Mouse (Mus musculus): ENCODE measurements around the gene Prss2.
"Not testable (repeated sequence)": the region's sequence is repeated elsewhere in the genome, so short reads cannot be mapped to it uniquely, and the experiment has no call there.

Prss2 gene

DNA sequence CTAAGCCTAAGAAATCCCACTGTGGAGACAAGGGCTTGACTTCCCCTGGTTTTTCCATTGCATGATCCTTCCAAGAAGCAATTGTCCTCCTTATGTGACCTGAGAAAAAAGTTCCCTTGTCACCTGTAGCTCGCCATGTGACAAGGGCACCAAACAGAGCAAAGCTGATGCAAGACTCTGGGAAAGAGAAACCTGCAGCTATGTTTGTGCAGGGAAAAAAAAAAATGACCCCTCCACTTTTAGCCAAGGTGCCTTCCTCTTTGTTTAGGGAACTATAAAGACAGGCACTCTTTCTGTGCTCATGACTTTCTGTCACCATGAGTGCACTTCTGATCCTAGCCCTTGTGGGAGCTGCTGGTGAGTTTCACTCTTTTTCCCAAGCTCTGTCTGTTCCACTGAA, at the start of gene Prss2:
TSS of gene Prss2 (plus strand) at position 301 of the 400 bp plus-strand sequence.
- DNase-seq: no peak

DNA sequence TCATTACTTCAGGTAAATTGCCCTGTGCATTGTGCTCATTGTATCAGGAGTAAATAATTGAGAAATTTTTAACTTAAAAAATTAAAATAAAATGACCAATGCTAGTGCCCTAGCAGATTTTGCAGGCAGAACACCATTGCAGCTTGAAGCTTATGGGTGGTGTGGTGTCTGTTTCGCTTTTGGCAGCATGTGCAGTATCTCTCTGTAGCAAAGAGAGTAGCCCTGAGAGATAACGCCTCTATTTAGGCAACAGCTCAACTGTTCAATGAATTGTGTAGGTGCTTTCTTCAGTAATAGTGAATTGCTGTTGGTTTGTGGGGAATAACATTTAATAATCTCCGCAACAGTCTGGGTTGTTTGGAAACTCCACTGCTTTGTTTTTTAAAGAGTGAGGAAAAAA, 22.2 kb upstream of the Prss2 start:
- no peak for DNase-seq

DNA sequence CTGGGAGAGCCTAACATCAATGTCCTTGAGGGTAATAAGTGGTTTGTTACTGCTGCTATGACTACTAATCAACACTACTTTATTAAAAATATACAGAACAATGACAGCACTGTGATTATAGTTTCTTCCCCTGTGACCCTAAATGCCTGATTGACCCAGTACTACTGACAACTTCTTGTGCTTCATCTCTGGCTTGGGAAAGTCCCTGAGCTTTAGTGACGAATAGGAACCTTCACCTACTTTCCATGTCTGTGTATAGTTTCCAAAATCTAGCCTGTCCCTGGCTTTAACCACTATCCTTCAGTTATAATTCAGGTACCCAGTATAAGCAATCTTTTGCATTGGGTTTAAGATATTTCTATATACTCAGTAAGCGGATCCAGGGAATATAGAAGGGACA, 16.7 kb upstream of the Prss2 start:
- DNase-seq: no peak

DNA sequence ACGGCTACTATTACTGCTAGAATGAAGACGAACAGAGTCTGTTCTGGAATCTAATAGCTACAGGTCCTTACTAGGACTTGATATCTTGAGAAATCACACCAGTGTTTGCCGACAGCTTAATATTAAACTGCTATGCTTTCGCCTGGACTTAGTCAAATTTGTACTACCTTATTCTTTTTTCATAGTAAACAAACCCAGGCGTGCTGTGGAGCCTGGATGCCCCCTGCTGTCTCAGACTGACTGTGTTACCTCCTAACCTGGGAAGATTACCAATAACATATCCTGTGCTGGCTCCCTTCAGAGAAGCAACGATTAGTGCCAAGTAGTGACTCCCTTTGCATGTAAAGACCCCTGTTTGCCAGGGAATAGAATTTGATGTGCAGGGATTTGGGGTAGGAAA, 16.3 kb upstream of the Prss2 start:
- DNase-seq: no peak

DNA sequence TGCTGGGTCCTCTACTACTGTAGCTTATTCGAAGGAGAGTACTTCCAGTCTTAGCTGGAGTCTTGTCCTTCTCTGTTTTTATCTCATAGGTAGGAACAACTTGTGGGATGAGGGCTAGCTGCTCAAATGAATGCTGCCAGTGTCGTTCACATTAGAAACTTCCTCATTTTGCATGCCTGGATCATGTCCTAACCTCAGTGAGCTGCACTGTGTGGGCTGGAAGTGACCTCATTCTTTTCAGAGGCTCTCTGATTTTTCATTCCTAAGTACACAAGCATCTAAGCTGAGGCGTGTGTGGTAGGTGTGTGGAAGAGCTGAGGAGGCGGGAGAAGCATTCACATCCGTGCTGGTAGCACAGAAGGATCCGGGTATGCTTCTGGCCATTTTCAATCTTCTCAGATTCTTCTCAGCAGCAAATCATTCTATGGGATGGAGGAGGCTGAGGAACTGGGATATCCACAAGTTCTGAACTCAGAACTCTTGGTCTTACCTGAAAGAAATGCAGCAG, 3.5 kb upstream of the Prss2 start:
- no peak for DNase-seq

DNA sequence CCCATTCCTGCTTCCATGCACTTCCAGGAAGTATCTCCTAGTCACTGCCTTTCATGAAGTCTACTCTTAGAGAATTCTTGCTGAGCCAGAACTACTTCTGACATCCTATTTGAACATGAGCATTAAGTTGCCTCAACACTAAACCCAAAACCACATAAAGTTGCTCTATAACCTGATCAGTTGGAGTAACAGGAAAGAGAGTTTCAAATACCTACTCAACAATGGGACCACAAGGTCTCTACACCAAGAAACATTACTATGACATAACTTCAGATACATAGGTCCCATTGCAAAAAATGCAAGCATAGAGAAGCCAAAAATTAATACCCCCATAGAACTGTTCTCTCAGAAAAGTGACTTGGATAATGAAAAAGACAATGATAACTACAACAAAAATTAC, 4.9 kb downstream of the Prss2 start:
- DNase-seq: no peak

DNA sequence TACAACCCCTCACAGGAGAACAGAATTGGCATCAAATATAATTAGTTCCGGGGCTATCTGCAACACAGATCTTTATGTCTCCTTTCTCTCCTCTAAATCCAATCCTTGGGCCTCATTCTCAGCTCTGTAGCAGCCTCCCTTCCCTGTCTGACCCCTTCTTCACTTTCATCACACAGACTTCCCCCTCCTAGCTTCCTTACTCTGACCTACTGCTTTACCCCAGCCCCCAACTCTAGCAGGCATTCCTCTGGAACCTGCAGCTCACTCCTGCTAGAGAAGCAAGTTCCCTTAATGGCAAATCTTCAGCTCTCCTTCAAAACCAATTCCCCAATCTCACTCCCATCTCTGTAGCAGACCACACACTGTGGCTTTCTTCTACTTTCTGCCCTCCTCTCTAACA, 5.8 kb downstream of the Prss2 start:
- no peak for DNase-seq

DNA sequence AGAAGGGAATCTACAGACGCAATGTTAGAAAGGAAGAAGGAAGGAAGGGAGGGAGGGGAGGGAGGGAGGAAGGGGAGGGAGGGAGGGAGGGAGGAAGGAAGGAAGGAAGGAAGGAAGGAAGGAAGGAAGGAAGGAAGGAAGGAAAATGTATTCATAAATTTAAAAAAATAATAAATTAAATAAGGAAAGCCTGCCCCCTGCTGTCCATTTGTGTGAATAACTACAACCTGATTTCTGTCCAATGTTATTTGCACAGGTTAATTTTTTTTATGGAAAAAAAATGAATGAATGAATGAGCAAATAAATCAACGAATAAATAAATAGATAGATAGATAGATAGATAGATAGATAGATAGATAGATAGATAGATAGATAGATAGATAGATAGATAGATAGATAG, 8.4 kb downstream of the Prss2 start:
- not testable (repeated sequence) for DNase-seq

DNA sequence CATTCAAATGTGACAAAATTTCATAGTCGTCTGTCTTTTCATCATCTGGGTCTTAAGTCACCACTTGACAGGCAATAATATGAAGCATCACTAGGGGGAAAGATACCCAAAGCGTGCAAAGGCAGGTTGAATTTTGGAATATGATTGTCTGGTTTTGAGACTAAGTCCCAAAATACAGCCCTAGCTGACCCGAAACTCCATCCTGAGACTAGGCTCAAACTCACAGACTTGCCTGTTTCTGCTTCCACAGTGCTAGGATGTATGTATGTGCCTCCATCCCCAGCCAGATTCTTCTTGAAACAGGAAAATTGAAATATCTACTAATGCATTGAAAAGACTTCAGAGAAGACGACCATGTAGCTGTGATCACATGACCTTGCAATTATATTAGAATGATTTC, 10.6 kb downstream of the Prss2 start:
- no peak for DNase-seq

DNA sequence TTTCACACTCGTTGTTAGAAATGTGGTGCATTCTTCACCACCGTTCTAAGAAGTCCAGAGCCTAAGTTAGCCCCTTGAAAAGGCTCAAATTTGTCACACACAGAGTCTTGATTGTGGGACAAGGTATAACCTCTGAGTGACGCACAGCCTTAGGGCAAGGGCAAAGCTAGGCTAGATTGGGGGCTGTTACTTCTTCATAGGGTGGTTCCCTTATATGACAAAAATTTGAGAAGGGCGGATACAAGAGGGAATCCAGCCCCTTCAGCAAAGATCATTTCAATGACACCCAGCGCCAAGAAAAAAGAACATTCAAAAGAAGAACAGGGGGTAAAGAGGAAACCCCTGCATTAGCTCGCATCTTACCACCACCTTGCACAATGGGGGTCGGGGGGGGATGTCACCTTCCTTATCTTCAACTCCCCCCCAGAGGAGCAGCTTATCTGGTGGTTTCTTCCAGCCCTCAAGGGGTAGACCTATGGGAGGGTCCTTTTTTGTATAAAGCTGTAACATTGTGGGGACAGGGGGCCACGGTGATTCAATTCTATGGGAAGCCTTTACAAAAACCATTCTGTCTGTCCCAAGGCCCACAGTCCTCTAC, 11.2 kb downstream of the Prss2 start:
- DNase-seq: no peak

DNA sequence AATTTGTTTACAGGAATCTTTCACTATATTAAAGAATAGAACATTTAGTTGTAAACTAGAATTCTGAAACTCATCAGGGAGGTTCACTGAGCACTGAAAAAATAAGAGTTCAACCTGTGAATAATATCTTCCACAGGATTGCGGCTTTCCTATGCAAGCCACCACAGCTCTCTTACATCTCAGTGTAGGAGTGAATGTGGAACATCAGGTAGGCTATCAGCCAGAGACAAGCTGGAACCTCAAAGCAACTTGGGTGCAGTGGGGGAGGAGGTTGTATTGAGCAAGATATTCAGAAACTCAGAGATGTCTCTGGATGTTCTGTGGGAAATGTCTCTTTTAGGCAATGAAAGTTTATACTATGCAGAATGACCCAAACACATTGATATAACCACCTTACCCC, 15.8 kb downstream of the Prss2 start:
- no peak for DNase-seq

DNA sequence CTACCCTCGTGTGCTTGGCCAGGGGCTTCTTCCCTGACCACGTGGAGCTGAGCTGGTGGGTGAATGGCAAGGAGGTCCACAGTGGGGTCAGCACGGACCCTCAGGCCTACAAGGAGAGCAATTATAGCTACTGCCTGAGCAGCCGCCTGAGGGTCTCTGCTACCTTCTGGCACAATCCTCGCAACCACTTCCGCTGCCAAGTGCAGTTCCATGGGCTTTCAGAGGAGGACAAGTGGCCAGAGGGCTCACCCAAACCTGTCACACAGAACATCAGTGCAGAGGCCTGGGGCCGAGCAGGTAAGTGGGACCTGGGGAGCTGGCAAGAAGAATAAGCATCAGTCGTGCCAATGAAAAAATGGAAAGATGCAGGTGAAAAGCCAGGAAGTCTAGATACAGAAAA, 16.7 kb downstream of the Prss2 start:
- DNase-seq: not testable (repeated sequence)

DNA sequence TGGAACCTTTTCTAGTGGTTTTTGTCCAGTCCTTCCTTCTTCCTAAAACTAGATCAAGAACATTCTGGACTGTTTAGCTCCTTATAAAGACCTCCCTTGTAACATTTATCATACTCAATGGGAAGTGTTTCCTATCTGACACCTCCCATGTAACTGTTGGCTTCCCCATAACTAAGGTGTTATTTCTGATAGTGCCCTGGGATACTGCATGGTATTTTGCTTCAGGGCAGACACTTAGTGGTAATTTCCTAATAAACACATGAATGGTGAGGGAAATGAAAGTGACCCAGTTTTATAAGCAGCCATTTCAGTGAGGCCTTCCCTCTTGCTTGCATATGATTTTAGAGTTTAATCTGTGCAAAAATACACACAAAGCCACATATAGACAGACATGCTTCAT, 19.2 kb downstream of the Prss2 start:
- DNase-seq: no peak

DNA sequence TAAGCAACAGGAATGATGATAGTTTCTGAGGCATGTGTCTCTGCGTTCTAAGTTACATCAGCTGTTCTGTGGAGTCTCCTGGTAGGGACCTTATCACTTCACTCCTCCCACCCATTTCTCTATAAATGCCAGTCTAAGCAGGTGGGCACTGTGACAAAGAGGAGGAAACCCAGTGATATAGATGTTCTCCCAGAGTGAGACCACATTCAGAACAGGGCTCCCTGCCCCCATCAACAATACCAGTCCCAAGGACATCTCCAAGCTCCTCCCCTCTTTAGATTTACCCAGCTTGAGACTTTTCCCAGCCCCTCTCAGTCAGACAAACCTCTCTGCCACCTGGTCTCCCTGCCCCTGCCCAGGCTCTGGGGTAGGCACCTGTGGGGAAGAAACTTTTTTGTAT, 20.2 kb downstream of the Prss2 start:
- DNase-seq: no peak

DNA sequence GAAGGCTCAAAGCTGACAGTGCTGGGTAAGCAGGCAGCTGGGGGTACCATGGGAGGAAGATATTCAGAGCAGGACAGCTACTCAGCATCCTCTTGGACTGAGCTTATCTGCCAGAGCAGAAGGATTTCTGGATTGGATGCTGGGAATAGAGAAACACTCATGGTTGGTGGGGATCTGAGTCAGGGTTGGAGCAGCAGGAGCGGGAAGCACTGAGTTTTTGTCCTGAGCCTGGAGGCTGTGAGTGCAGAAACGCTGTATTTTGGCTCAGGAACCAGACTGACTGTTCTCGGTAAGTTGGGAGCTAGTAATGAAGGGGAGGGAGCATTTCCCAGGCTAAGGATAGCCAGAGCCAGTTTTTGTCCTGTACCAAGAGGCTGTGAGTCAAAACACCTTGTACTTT, 21.4 kb downstream of the Prss2 start:
- no peak for DNase-seq

DNA sequence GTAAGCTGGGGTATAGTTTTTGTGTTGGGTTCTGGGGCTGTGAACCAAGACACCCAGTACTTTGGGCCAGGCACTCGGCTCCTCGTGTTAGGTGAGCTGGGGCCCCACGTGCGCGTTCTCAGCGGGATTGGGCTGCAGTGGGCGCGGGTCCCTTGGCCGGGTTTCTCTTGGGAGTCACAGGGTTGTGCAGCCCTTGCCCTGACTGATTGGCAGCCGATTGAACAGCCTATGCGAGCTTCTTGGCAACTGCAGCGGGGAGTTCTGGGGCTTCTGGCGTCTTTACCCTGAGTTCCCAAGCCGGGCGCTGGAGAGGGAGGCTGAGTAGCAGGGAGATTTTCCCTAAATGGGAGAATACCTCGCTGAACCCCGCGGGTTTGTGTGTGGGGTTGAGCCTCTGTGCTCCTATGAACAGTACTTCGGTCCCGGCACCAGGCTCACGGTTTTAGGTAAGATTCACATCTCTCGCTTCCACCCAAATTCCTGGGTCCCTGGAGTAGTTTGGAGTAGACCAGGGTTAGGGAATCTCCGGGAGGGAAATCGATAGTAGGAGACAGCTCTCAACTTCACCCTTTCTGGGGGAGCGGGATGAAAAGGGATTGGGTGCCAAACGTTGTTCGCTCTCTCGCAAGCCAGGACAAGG, 21.9 kb downstream of the Prss2 start:
- no peak for DNase-seq

DNA sequence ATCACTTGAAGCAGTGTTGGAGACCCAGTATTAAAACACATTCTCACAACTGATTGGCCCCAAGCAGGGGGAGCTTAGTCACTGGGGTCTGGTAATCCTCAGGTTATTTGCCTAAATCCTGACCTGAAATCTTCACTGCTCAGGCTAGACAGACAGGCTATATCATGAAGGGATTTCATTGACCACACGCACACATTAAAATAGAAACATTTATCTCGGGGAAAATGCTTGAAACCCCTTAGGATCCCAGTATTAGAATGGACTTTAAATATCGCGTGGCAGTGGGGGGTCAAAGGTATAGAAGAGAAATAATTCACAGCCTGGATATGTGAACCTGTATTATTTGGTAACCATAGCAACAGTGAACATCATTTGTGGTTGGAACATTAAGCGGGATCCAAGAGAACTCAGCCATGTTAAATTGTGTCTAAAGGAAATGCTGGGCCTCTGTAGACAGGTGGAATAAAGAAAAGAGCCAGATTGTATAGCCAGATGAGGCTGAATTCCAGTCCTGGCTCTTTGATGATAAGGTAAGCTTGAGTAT, 22.9 kb downstream of the Prss2 start:
- DNase-seq: no peak

DNA sequence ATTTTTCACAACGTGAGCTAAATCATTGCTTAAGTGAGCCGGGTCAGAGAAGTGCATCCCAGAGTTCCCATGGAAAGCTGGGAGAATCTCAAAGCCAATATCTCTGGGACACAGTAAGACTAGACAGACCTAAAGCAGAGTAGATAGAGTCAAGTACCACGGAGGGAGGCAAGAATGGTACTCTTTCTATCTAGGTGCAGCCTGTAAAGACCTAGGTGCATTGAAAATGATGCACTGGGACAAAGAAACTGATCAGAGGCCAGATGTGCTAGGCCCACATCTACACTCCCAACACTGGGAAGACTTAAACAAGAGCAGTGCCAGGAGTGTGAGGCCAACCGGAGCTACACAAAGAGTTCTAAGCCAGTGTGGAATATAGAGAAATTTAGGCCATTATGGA, 23.7 kb downstream of the Prss2 start:
- DNase-seq: no peak

DNA sequence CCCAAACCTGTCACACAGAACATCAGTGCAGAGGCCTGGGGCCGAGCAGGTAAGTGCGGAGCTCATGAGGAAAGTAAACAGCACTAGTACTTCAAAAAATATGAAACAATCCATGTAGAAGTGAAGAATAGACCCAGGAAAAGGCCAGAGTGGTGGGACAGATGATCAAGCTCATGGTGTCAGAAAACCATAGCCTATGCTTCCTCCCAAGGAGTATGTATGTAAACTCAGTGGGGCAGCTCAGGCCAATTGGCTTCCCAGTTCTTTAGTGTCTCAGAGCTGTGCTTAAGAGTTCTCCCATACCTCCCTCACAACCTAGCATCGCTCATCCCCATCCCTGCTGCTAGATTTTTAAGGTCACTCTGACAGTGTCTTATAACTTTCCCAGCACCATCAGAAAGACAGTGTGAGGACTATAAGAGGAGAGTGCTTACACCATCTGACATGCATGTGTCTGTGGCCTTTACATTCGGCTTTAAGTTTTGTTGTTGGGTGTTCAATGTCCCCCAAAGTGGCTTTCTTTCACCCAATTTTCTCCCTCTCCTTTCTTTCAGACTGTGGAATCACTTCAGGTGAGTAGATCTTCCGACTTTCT, 25.6 kb downstream of the Prss2 start:
- no peak for DNase-seq

DNA sequence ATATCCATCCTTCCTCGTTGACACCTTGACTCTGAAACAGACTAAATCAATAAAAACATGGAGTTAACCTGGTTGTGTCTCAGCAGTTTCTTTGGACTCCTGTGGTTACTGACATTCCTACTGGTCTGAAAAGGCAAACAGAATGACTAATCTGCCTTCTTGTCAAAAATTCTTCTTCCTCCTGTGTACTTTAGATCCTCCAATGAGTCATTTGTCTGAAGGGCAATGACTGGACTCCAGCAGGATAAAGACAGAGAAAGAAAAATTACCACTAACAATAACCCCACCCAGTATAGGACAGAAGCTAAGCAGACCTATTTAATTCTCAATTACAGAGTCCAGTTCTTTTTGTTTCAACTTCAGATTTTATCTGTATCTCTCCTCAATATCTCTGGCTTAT, 26.7 kb downstream of the Prss2 start:
- no peak for DNase-seq

DNA sequence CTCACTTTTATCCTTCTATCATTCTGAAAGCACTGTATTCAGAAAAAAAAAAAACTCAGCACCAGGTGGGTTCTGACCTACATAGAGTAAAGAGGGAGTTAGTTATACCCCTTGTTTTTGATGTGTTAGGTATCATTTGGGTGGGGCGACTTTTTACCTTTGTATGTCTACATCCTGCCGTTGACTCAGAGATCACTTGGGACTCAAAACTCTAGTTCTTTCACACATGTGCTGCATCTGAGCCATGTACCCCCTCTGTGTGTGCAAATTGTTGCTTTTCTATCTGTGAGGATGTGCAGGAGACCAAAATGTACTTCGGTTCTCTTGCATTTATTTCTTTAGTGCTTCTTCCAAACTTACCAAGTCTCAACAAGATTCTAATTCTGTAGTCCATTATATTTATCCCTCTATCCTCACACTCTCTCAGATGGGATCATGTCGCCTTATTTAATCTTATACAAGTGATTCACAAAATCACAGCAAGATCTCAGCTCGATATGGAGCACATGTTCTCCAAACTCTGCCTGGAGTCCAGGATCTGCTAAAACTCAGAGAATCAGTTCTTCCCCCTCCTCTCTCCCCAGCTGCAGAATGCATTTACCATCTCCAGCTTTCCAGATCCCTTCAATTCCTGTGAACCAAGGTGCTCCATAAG, 31.9 kb downstream of the Prss2 start:
- no peak for DNase-seq

DNA sequence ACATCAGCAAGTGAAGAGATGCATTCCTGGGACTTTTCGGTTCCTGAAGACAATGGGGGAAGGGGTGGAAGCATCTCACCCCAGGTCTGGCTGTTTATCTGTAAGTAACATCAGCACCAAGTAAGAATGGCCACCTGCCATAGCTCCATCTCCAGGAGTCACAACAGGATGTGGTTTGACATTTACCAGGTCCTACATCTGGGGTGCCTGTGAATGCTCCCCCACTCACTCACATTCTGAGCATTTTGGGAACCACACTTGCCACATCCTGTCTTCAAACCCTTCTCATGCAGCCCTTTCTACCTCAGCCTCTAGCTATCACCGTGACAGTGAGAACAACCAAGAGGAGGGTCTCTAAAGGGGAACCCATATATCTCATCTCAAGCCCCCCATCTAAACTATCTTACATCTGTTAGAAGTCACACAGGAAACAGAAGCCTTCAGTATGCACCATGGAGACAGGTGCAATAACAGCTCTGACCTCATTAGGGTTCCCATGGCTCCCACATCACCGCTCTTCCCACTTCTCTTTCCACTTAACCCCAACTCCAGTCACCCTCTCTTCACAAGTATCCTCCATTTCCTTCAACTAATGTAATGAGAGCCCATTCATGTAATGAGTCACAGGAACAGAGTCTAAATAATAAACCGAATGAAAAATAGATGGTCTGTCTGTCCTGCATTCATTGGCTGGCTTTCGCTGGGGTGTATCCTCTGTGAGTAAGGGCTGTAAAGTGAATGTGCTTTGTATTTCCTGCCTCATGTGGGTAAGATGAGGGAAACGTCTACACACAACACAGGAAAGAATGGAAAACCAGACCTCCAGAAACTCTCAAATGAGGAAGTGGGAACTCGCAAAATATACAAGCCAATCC, 32.9 kb downstream of the Prss2 start:
- no peak for DNase-seq

DNA sequence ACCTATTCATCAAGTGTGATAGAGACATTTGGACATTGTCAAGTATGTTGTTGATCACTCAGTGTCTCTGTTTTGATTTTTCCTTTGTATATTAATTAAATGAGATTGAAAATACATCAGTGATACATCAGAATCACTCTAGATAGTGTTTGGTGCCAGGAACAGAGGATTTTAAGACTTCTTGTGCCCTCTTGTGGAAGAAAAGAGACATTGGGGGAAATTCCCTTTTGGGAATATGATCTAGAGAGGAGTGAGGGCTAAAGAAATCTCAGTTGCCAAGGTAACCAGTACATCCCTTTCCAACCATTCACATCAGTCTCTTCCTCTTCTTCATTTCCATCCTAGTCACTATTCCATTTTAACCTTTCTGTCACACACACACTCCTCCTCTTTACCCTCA, 34.8 kb downstream of the Prss2 start:
- no peak for DNase-seq

Measured in kidney, postnatal 14 days (tissue).